29 mouse cellular contexts compared by ENCODE assay signal in the genomic region with DNA sequence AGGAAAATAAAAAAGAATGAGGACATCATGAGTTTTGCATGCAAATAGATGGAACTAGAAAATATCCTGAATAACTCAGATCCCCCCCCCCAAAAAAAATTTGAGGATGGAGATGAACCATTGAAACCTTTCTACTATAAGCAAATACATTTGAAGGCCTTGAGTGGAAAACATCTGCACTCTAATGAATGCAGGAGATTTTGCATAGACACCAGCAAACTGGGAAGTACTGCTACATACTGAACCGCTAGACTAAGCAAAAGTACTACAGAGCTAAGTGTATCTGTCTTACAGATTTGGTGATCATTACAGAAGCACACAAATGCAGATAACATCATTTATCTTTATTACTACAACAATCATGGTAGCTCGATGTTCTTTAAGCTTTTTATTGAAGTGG.
"Had no signal": no experiment of that assay in that cellular context is flagged by ENCODE, and none has a peak within 500 bp of the region (broad histone marks: within the 10 kb centered on the region; RNA-seq: fewer than 3 reads in every experiment).

No protein-coding gene starts in this region.

- H3K4me2 ChIP-seq: limb, embryonic 12.5 days; limb, embryonic 13.5 days; limb, embryonic 15.5 days; liver, embryonic 11.5 days; liver, embryonic 12.5 days; liver, embryonic 13.5 days; liver, embryonic 15.5 days; lung, embryonic 14.5 days; lung, embryonic 15.5 days; midbrain, embryonic 11.5 days; midbrain, embryonic 12.5 days; midbrain, embryonic 13.5 days; midbrain, embryonic 15.5 days; neural tube, embryonic 12.5 days had no signal

- H3K4me3 ChIP-seq: limb, embryonic 10.5 days; limb, embryonic 12.5 days; limb, embryonic 13.5 days; limb, embryonic 15.5 days; liver, embryonic 12.5 days; liver, embryonic 13.5 days; liver, embryonic 15.5 days; lung, embryonic 15.5 days; megakaryocyte, embryonic 14.5 days; midbrain, embryonic 10.5 days; midbrain, embryonic 12.5 days; midbrain, embryonic 13.5 days; midbrain, embryonic 15.5 days; myocyte; neural tube, embryonic 12.5 days had no signal

- H3K36me3 ChIP-seq: limb, embryonic 10.5 days; limb, embryonic 12.5 days; limb, embryonic 13.5 days; limb, embryonic 15.5 days; liver, embryonic 12.5 days; liver, embryonic 13.5 days; liver, embryonic 15.5 days; lung, embryonic 15.5 days; midbrain, embryonic 10.5 days; midbrain, embryonic 12.5 days; midbrain, embryonic 13.5 days; midbrain, embryonic 15.5 days; neural tube, embryonic 12.5 days had no signal

- H3K27me3 ChIP-seq: limb, embryonic 12.5 days; limb, embryonic 13.5 days; limb, embryonic 15.5 days; liver, embryonic 12.5 days; liver, embryonic 13.5 days; liver, embryonic 15.5 days; lung, embryonic 15.5 days; megakaryocyte, embryonic 14.5 days; midbrain, embryonic 12.5 days; midbrain, embryonic 13.5 days; midbrain, embryonic 15.5 days; neural tube, embryonic 12.5 days had no signal

- H3K4me1 ChIP-seq: limb, embryonic 10.5 days; limb, embryonic 12.5 days; limb, embryonic 13.5 days; limb, embryonic 15.5 days; liver, embryonic 12.5 days; liver, embryonic 13.5 days; liver, embryonic 15.5 days; lung, embryonic 15.5 days; megakaryocyte, embryonic 14.5 days; midbrain, embryonic 10.5 days; midbrain, embryonic 12.5 days; midbrain, embryonic 13.5 days; midbrain, embryonic 15.5 days; neural tube, embryonic 12.5 days had no signal

- H3K27ac ChIP-seq: limb, embryonic 10.5 days; limb, embryonic 12.5 days; limb, embryonic 13.5 days; limb, embryonic 15.5 days; liver, embryonic 12.5 days; liver, embryonic 13.5 days; liver, embryonic 14.5 days; liver, embryonic 15.5 days; lung, embryonic 15.5 days; macrophage; midbrain, embryonic 10.5 days; midbrain, embryonic 12.5 days; midbrain, embryonic 13.5 days; midbrain, embryonic 15.5 days; neural tube, embryonic 12.5 days had no signal

- H3K9me3 ChIP-seq: limb, embryonic 10.5 days; limb, embryonic 12.5 days; limb, embryonic 13.5 days; limb, embryonic 15.5 days; liver, embryonic 12.5 days; liver, embryonic 13.5 days; liver, embryonic 15.5 days; lung, embryonic 15.5 days; megakaryocyte, embryonic 14.5 days; midbrain, embryonic 10.5 days; midbrain, embryonic 12.5 days; midbrain, embryonic 13.5 days; midbrain, embryonic 15.5 days; neural tube, embryonic 12.5 days had no signal

- H3K9ac ChIP-seq: limb, embryonic 12.5 days; limb, embryonic 13.5 days; limb, embryonic 15.5 days; liver, embryonic 12.5 days; liver, embryonic 13.5 days; liver, embryonic 14.5 days; liver, embryonic 15.5 days; liver, postnatal 0 days; lung, embryonic 14.5 days; lung, embryonic 15.5 days; midbrain, embryonic 12.5 days; midbrain, embryonic 13.5 days; midbrain, embryonic 15.5 days; neural tube, embryonic 12.5 days had no signal

- DNase-seq: left cerebral cortex, postnatal 4 days; liver; liver, embryonic 13.5 days; liver, postnatal 0 days; lung, adult 2 months; lung, embryonic 14.5 days; lung, postnatal 10 days; lung, postnatal 14 days; lung, postnatal 36 days; lung, postnatal 4 days; midbrain, embryonic 14.5 days had no signal
